Mouse (Mus musculus) E14TG2a.4 (cell line): ENCODE data around the gene Olfr624.
"Not testable (repeated sequence)": the region's sequence is repeated elsewhere in the genome, so short reads cannot be mapped to it uniquely, and the experiment has no call there.

ENCODE experiments used
- CTCF ChIP-seq: conservative IDR thresholded peaks from 2 replicates; pipeline ENCODE4 v1.5.1; 2014; ENCODE audit warnings: low read length
- NANOG ChIP-seq: IDR thresholded peaks from 2 replicates; pipeline ENCODE4 v1.6.1; 2014; ENCODE audit warnings: borderline replicate concordance, low read length, mixed read lengths

DNA sequence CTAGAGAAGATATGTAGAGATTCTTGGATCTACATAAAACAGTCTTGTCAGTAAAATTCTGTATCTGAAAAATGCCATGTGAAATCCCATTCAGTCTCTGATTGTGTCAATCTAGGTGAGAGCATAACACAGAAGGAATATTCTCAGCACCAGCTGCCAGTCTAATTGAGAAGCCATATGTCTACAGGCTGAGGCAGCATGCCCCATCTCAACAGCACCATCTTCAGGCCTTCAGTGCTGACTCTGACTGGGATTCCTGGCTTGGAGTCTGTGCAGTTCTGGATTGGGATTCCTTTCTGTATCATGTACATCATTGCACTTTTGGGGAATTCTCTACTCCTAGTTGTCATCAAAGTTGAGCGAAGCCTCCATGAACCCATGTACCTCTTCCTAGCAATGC, 45.4 kb upstream of the Olfr624 start:
- TF ChIP-seq CTCF, NANOG: not testable (repeated sequence)
